ENCODE assay signal across 10 mouse cellular contexts in the genomic region with DNA sequence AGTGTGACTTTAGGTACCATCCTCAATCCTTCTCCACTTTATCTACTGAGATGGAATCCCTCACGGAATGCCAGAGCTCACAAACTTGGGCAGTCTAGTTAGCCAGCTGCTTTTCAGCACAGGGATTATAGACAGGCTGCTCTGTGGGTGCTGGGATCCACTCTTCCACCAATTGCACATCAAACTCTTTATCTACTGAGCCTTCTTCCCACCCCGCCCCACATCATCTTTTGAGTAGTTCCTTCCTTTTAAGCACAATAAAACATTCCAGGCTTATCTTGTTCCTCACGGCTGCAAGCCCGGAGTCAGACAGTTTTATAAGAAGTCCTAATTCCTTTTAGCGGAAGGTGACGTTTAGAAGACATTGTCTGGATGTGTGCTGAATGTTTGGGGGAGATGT. TPM values are rescaled to one million over a fixed set of nuclear protein-coding genes. Genes with fewer than 3 reads are reported as not detected.
"Had no signal": no experiment of that assay in that cellular context is flagged by ENCODE, and none has a peak within 500 bp of the region (broad histone marks: within the 10 kb centered on the region; RNA-seq: fewer than 3 reads in every experiment).

No protein-coding gene starts in this region.

- H3K27me3 ChIP-seq: limb, embryonic 13.5 days; midbrain, embryonic 13.5 days had no signal

- H3K4me1 ChIP-seq: limb, embryonic 13.5 days; midbrain, embryonic 13.5 days had no signal

- H3K27ac ChIP-seq: limb, embryonic 13.5 days; liver, embryonic 14.5 days; midbrain, embryonic 13.5 days; stomach, postnatal 0 days had no signal

- DNase-seq: left cerebral cortex, postnatal 4 days; lung, adult 18-20 months; right cerebral cortex, postnatal 25 days; thymus, postnatal 4 days had no signal

- ATAC-seq: midbrain, embryonic 13.5 days had no signal

- H3K4me2 ChIP-seq: limb, embryonic 13.5 days; midbrain, embryonic 13.5 days had no signal

- H3K36me3 ChIP-seq: limb, embryonic 13.5 days; midbrain, embryonic 13.5 days had no signal

- H3K9ac ChIP-seq: limb, embryonic 13.5 days; liver, embryonic 14.5 days; midbrain, embryonic 13.5 days had no signal

- H3K9me3 ChIP-seq: midbrain, embryonic 13.5 days had no signal

- H3K4me3 ChIP-seq: limb, embryonic 13.5 days; midbrain, embryonic 13.5 days had no signal

RNA-seq across cellular contexts. Expression of gene Shcbp1l, which starts 56.0 kb away (rescaled TPM):
- total RNA-seq: liver, adult 2 months had no signal
- polyA plus RNA-seq: large intestine, adult 2 months; liver, adult 2 months had no signal
